ENCODE assay signal across 8 mouse cellular contexts in the genomic region with DNA sequence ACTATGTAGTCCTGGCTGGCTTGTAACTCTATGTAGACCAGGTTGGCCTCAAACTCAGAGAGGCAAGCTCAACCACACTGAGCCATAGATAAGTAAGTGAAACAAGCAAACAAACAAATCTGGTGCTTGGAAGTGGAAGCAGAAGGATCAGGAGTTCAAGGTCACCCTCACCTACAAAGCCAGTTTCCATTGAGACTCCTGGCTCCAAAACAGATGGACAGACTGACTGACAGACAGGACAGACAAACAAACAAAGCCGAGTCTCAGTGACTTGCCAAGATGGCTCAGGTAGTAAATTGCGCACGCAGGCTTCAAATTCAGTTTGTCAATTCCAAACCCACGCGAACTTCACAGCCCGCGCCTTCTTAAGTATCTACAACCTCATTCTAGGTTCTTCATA. TPM values are rescaled to one million over a fixed set of nuclear protein-coding genes. Genes with fewer than 3 reads are reported as not detected.
A peak's percentile ranks its signal among the peaks of the same experiment; 100 is the strongest.
DNase-seq lines count a peak whose midpoint lies in the region; ATAC-seq and TF ChIP-seq lines count a peak whose summit lies in the region.

No protein-coding gene starts in this region.

- ATAC-seq in kidney, postnatal 0 days (replicated peaks; ENCODE audit: low FRiP score, low read depth), result no peak
- ATAC-seq in hindbrain, embryonic 16.5 days, result no peak
- no peak for ATAC-seq in midbrain, postnatal 0 days (ENCODE audit: low FRiP score)

- H3K4me1 ChIP-seq in kidney, postnatal 0 days (replicated peaks; ENCODE audit: insufficient read depth, low read length), result 0 out of 2 replicates have a peak, but pooled peaks cover 3% of the 10 kb centered on the region
- H3K4me1 ChIP-seq in hindbrain, embryonic 16.5 days (ENCODE audit: control insufficient read depth, insufficient read depth, low read depth, low read length), result peaks cover 14% of the 10 kb centered on the region
- peaks cover 7% of the 10 kb centered on the region; the same call in 1 of the 2 replicates for H3K4me1 ChIP-seq in midbrain, postnatal 0 days (ENCODE audit: insufficient read depth, low read length)

- no peaks in the 10 kb centered on the region for H3K27me3 ChIP-seq in kidney, postnatal 0 days (ENCODE audit: insufficient read depth, low read length)
- H3K27me3 ChIP-seq in hindbrain, embryonic 16.5 days (replicated peaks; ENCODE audit: control insufficient read depth, insufficient read depth, low read length), result no peaks in the 10 kb centered on the region
- H3K27me3 ChIP-seq in midbrain, postnatal 0 days (ENCODE audit: insufficient read depth, low read length), result no peaks in the 10 kb centered on the region

- H3K27ac ChIP-seq in kidney, postnatal 0 days, result peak overlapping the region; percentile 63; the same call in 1 of the 2 replicates
- no peak overlapping the region for H3K27ac ChIP-seq in hindbrain, embryonic 16.5 days (ENCODE audit: low read depth, low read length)
- H3K27ac ChIP-seq in midbrain, postnatal 0 days (ENCODE audit: low read depth, low read length), result peak overlapping the region; percentile 76; the same call in 1 of the 2 replicates

- H3K4me3 ChIP-seq in kidney, postnatal 0 days (replicated peaks; ENCODE audit: low read depth, low read length), result peak overlapping the region; percentile 79
- peak overlapping the region; percentile 75 for H3K4me3 ChIP-seq in hindbrain, embryonic 16.5 days (ENCODE audit: low read length)
- H3K4me3 ChIP-seq in midbrain, postnatal 0 days (ENCODE audit: low read depth, low read length), result peak overlapping the region; percentile 70

- 24% methylated on average over 7 of the region's 7 CpGs for WGBS in kidney, postnatal 0 days
- 20% methylated on average over 7 of the region's 7 CpGs for WGBS in hindbrain, embryonic 16.5 days
- WGBS in midbrain, postnatal 0 days, result 25% methylated on average over 7 of the region's 7 CpGs

- no peaks in the 10 kb centered on the region for H3K36me3 ChIP-seq in kidney, postnatal 0 days (ENCODE audit: insufficient read depth, low read length)
- no peaks in the 10 kb centered on the region for H3K36me3 ChIP-seq in hindbrain, embryonic 16.5 days (ENCODE audit: control insufficient read depth, insufficient read depth, low read length)
- no peaks in the 10 kb centered on the region for H3K36me3 ChIP-seq in midbrain, postnatal 0 days (ENCODE audit: insufficient read depth, low read length)

- H3K9ac ChIP-seq in kidney, postnatal 0 days (ENCODE audit: low read depth, low read length), result peak overlapping the region; percentile 75
- H3K9ac ChIP-seq in hindbrain, embryonic 16.5 days (ENCODE audit: low read depth, low read length), result peak overlapping the region; percentile 89
- peak overlapping the region; percentile 79 for H3K9ac ChIP-seq in midbrain, postnatal 0 days (replicated peaks; ENCODE audit: low read length, poor library complexity, severe bottlenecking)

- no peaks in the 10 kb centered on the region for H3K9me3 ChIP-seq in kidney, postnatal 0 days (replicated peaks; ENCODE audit: low read length)
- H3K9me3 ChIP-seq in hindbrain, embryonic 16.5 days (ENCODE audit: control insufficient read depth, low read length), result no peaks in the 10 kb centered on the region
- H3K9me3 ChIP-seq in midbrain, postnatal 0 days (ENCODE audit: low read length), result no peaks in the 10 kb centered on the region

- no peak for DNase-seq in kidney, postnatal 0 days (ENCODE audit: low spot score)
- DNase-seq in kidney, adult 9 months, result no peak
- peak; percentile 53 for DNase-seq in c-Kit-positive CD71-positive TER-119-positive erythroid progenitor cells, embryonic 14.5 days (ENCODE audit: low spot score)
- DNase-seq in midbrain, postnatal 0 days (ENCODE audit: low spot score), result no peak
- no peak for DNase-seq in frontal cortex, postnatal 10 days (ENCODE audit: low spot score in 2 of 2)
- DNase-seq in cerebellum, postnatal 4 days (ENCODE audit: low spot score in 2 of 2), result no peak
- no peak for DNase-seq in spleen, postnatal 36 days (ENCODE audit: low spot score in 2 of 2)

- peak overlapping the region; percentile 67 for H3K4me2 ChIP-seq in kidney, postnatal 0 days (ENCODE audit: low read length)
- H3K4me2 ChIP-seq in hindbrain, embryonic 16.5 days (ENCODE audit: low read length), result peak overlapping the region; percentile 75
- peak overlapping the region; percentile 73 for H3K4me2 ChIP-seq in midbrain, postnatal 0 days (ENCODE audit: low read depth, low read length, poor library complexity, severe bottlenecking)

- no peak for TF ChIP-seq CTCF in kidney, postnatal 0 days (IDR thresholded peaks at IDR 0.05; ENCODE audit: low read depth)
- no peak for TF ChIP-seq CTCF in midbrain, postnatal 0 days (IDR thresholded peaks at IDR 0.05)

RNA-seq across cellular contexts. Expression of a gene that starts 0.3 kb away (rescaled TPM):
- polyA plus RNA-seq in kidney, postnatal 0 days (2015; fragmentation: Nextera tagmentation; extraction: Ambion mirVana), result 31.8 and 34.8 TPM in 2 replicates
- 110 and 120 TPM in 2 replicates for polyA plus RNA-seq in hindbrain, embryonic 16.5 days (2015; fragmentation: Nextera tagmentation; extraction: Ambion mirVana)
- 90.5 and 106 TPM in 2 replicates for total RNA-seq in midbrain, postnatal 0 days (2014; rRNA removed)
- polyA plus RNA-seq in midbrain, postnatal 0 days (2015; fragmentation: Nextera tagmentation; extraction: Ambion mirVana), result 114 and 119 TPM in 2 replicates

RNA-seq across cellular contexts. Expression of a gene that starts 0.4 kb away (rescaled TPM):
- polyA plus RNA-seq in kidney, postnatal 0 days (2015; fragmentation: Nextera tagmentation; extraction: Ambion mirVana), result 48.0 and 52.3 TPM in 2 replicates
- 5.9 and 9.4 TPM in 2 replicates for polyA plus RNA-seq in hindbrain, embryonic 16.5 days (2015; fragmentation: Nextera tagmentation; extraction: Ambion mirVana)
- total RNA-seq in midbrain, postnatal 0 days (2014; rRNA removed), result 8.9 and 10.6 TPM in 2 replicates
- 8.7 and 9.2 TPM in 2 replicates for polyA plus RNA-seq in midbrain, postnatal 0 days (2015; fragmentation: Nextera tagmentation; extraction: Ambion mirVana)

RNA-seq across cellular contexts. Expression of a gene that starts 56.7 kb away (rescaled TPM):
- 0.37 and 0.62 TPM in 2 replicates for polyA plus RNA-seq in kidney, postnatal 0 days (2015; fragmentation: Nextera tagmentation; extraction: Ambion mirVana)
- 0.13 and 0.17 TPM in 2 replicates for polyA plus RNA-seq in hindbrain, embryonic 16.5 days (2015; fragmentation: Nextera tagmentation; extraction: Ambion mirVana)
- 0.99 and 2.6 TPM in 2 replicates for total RNA-seq in midbrain, postnatal 0 days (2014; rRNA removed)
- 0.17 and 0.37 TPM in 2 replicates for polyA plus RNA-seq in midbrain, postnatal 0 days (2015; fragmentation: Nextera tagmentation; extraction: Ambion mirVana)
